Mouse (Mus musculus) splenic B cell, adult 2 months (primary cell): Measurements from ENCODE around the gene Fat3.

Source experiments
- DNase-seq: peaks from one replicate; pipeline ENCODE4 v3.0.0-alpha.2; 2011; ENCODE audit warnings: low read depth, low spot score
- H3K27me3 ChIP-seq: 2 replicates; pipeline ENCODE4 v1.6.1; 2012; ENCODE audit warnings: mild to moderate bottlenecking, low read length, moderate library complexity, mixed read lengths; ENCODE audit not compliant: control insufficient read depth, poor library complexity, insufficient read depth, severe bottlenecking
- H3K36me3 ChIP-seq: 2 replicates; pipeline ENCODE4 v1.6.1; 2012; ENCODE audit warnings: mild to moderate bottlenecking, low read length, moderate library complexity, mixed read lengths; ENCODE audit not compliant: control insufficient read depth, poor library complexity, insufficient read depth, severe bottlenecking

The Fat3 gene

GRCm38 (mm10) chr9:16270768-16271114 is 230.3 kb downstream of the Fat3 start:
- no peaks in the 10 kb centered on the region for H3K27me3 ChIP-seq
- DNase-seq = no peak
- H3K36me3 ChIP-seq = no peaks in the 10 kb centered on the region

DNA sequence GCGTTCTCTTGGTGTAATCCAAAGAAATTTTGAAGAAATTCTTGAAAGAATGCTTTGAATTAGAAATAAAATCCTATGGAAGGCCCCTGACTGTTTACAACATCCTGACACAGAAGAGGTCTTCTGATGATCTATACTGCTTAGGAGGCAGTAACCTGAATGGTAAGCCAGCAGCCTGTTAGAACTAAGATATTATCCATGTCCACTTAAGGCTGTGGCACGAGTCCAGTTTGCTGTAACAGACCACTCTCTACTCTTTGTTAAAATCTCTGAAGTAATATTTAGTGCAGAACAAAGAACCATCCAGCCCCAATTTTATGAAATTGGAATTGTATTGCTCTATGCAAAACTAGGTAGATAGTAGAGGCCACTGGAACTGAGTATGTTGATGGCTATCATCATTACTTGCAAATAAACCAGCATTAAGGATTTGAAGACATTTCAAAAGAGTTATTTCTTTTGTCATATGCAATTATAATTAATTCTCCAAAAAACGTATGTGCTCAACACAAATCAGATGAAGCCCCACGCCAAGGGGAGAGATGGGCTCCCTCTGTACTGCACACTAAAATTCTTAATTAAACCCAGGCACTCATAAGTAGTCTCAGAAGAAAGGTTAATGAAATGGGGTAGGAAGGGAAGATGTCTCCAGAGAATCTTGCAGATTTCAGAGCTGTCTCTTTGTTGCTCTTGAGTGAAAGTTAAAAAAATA is 230.9 kb downstream of the Fat3 start:
- DNase-seq = no peak
- H3K27me3 ChIP-seq = no peaks in the 10 kb centered on the region

DNA sequence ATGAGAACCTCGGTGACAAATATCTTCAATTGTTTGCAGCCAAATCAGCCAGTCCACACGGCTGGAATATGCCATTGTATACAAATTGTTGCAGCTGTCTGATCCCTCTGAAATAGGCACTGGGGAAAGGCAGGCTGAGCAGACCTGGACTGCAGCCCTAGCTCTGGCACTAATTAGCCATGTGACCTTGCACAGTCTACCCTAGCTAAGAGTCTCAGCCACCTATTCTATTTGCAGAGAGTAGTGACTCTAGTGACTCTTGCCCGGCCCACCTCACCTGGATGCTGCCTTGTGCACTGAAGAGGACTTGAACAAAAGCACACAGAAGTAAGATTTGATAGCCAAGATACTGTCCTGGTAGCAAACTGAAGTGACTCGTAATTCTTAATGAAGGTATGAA is 235.6 kb downstream of the Fat3 start:
- H3K36me3 ChIP-seq = no peaks in the 10 kb centered on the region
- H3K27me3 ChIP-seq = no peaks in the 10 kb centered on the region; the same call in 1 of the 2 replicates
- no peak for DNase-seq

More for the DNA sequence above, 230.9 kb downstream of the Fat3 start:
- no peaks in the 10 kb centered on the region for H3K36me3 ChIP-seq

DNA sequence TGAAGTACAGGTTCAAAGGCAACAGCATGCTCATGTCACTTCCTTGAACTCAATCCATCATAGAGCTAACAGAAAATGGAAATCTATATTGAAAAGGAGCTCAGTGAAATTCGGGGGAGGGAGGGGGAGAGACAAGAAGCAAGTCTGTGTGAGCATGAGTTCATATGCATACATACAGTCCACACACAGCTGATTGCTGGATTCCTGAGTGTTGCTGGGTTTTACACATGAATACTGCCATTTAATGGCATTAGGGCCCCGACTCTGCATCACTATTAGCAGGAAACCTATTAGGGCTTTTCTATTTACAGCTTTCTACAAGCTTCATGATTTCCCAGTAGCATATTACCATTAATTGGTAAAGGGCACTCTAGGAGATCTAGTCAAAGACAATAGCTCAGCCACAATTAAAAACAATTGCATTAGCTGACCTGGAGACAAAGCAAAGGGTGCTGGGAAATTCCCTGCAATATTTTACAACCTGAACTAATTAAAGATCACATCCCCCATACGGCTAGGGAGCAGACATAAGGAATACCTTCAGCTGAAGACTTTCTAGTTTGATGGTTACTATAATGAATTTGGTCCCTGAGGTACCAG is 243.7 kb downstream of the Fat3 start:
- Histone ChIP-seq H3K27me3 (no peaks in the 10 kb centered on the region; the same call in 1 of the 2 replicates), H3K36me3 (no peaks in the 10 kb centered on the region)
- no peak for DNase-seq

- no peaks in the 10 kb centered on the region; the same call in 1 of the 2 replicates for H3K27me3 ChIP-seq
- no peaks in the 10 kb centered on the region for H3K36me3 ChIP-seq
- no peak for DNase-seq
These were observed 244.4 kb downstream of the Fat3 start for GRCm38 (mm10) chr9:16256577-16257207.

DNA sequence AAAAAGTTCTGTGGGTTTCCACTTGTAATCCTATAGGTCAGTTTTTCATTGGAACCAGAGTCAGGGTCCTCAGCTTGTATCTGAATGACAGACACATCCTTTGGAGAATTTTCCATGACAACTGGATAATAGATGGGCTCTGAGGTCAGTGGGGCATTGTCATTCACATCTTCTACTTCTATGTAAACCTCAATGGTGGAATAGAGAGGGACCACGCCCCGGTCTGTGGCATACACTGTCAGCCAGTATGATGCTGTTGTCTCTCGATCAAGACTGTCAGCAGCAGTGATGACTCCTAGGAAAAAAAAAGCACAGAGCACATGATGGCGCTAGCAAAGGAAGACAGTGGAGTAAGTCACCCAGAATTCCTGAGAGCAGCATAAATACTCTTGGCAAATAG is 254.3 kb downstream of the Fat3 start:
- H3K36me3 ChIP-seq = no peaks in the 10 kb centered on the region
- H3K27me3 ChIP-seq = no peaks in the 10 kb centered on the region
- DNase-seq = no peak

DNA sequence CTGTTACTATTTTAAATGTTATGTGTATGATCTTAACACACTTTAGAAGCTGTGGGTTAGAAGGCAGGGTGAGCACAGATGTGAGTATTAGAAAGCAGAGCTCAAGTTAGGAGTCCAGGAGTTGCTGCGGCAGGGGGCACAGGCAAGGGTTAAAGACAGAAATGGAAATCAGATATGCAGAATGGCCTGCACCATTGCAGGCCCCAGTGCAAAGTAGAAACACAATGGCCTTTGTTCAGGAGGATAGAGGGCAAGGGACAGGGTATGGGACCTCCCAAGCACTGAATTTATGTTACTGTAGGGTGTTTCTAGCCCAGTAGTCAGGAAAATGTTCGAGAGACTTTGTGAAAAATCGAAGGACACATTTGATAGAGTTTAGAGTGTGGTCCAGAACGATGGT is 269.5 kb downstream of the Fat3 start:
- no peaks in the 10 kb centered on the region for H3K36me3 ChIP-seq
- H3K27me3 ChIP-seq = no peaks in the 10 kb centered on the region
- DNase-seq = no peak

DNA sequence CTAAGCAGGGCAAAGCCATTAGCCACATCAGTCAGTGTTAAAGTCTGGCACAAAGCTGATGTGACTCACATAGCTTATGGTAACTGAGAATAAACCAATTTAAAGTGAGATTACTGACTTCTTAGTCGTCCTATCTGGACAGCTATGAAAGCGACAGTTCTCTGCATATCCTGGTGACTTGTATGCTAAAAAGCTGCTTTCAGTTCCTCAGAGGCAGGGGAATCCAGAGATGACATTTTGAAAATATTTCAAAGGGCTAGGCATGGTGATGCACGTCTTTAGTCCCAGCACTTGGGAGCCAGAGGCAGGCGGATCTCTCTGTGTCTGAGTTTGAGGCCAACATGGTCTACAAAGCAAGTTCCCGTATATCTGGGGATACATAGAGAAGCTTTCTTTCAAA is 272.2 kb downstream of the Fat3 start:
- no peaks in the 10 kb centered on the region for H3K36me3 ChIP-seq
- no peak for DNase-seq
- no peaks in the 10 kb centered on the region for H3K27me3 ChIP-seq

DNA sequence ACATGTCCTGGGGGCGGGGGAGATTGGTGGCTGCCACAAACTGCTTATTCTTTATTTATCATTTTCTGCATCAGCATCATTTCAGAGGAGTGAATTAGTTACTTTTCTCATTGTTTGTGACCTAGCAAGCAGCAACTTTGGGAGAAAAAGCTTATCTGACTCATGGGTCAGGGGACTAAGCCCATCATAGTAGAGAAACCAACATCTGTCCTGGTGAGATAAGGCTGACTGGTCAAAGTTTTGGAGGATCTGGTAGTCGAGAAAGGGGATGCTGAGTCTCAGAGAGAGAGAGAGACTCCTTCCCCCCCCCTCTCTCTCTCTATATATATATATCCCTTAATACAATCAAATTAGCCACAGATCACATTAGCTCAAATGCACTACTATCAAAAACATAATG is 273.7 kb downstream of the Fat3 start:
- Histone ChIP-seq H3K36me3 (no peaks in the 10 kb centered on the region), H3K27me3 (no peaks in the 10 kb centered on the region)
- DNase-seq = no peak

DNA sequence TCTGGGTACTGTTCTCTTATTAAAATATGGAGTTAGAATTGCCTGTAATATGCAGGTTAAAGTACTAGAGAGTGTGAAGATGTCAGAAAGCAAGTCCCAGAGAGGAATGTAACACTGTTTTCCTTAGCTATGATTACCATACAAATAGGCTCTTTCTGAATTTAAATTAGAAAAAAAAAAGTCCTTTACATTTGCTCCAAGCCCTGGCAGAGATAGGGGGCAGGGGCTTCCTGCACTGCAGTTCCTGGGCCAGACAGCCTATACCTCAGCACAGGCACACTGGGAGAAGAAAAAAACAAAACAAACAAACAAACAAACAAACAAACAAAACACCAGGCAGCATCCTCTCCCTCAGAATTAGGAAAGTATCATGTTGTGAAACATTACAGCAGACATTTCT is 274.5 kb downstream of the Fat3 start:
- no peak for DNase-seq
- H3K36me3 ChIP-seq = no peaks in the 10 kb centered on the region
- no peaks in the 10 kb centered on the region for H3K27me3 ChIP-seq

GRCm38 (mm10) chr9:16221885-16222284 is 279.2 kb downstream of the Fat3 start:
- Histone ChIP-seq H3K27me3 (no peaks in the 10 kb centered on the region), H3K36me3 (no peaks in the 10 kb centered on the region)
- no peak for DNase-seq

DNA sequence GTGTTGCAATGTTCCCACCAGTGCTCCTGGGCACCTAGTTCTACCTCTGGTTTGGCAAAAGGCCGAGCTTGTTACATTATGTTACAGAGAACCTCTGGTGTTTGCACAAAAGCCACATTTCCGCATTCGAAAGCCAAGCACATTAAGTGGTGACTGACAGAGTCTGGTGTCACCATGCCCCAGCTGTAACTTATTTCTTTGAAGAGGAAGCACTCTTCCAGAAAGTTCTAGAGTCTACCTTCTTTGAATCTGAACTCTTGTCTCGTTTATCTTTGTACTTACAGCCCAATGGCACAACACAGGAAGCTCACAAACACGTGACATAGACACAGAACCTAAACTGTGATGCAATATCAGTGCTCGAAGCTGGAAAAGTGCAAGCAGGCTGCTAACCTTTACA is 284.9 kb downstream of the Fat3 start:
- peak; percentile 1 for DNase-seq
- H3K36me3 ChIP-seq = no peaks in the 10 kb centered on the region
- H3K27me3 ChIP-seq = no peaks in the 10 kb centered on the region

- no peaks in the 10 kb centered on the region for H3K27me3 ChIP-seq
- peak; percentile 5 for DNase-seq
- no peaks in the 10 kb centered on the region for H3K36me3 ChIP-seq
These were observed 286.1 kb downstream of the Fat3 start for GRCm38 (mm10) chr9:16214731-16215681.

DNA sequence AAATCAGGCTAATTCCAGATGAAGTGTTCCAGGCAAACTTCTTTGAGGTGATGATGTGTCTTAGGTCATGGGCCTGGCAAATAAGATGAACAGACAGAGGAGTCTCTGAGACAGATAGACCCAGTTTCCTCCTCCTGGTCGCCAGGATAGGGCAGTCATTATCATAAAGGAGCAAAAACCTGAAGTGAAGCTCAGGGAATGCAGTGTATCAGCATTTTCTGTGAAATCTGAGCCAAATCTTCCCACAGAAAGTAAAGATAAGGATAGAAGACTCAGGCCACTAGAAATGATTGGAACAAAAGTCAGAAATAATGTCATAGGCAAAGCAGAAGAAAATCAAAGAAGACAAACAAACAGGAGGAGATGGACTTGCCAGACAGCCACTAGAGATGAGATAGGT is 287.8 kb downstream of the Fat3 start:
- no peaks in the 10 kb centered on the region for H3K36me3 ChIP-seq
- no peak for DNase-seq
- H3K27me3 ChIP-seq = no peaks in the 10 kb centered on the region

DNA sequence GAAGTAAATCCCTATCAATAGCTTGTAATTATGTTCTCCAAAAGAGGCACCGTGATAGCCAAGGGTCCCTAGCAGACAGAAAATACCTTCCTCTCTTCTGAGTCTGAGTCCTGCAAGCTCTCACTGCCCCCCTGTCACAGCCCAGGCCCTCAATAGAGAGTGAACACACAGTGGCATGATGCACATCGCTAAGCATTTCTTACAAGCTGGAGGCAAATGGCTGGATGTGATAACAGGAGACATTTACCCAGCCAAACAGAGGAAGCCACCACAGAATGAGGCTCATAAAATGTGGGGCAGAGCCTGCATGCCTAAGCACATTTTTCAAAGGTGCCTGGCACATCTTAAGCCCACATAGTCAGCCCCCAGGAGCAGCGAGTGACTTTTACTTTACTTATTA is 288.5 kb downstream of the Fat3 start:
- H3K27me3 ChIP-seq = no peaks in the 10 kb centered on the region
- DNase-seq = no peak

More for the DNA sequence above, 288.5 kb downstream of the Fat3 start:
- H3K36me3 ChIP-seq = no peaks in the 10 kb centered on the region
